ENCODE assay signal across 8 mouse cellular contexts in genomic region chr19:23136202-23136850, GRCm38 (mm10). TPM values are rescaled to one million over a fixed set of nuclear protein-coding genes. Genes with fewer than 3 reads are reported as not detected.
A peak's percentile ranks its signal among the peaks of the same experiment; 100 is the strongest.
DNase-seq lines count a peak whose midpoint lies in the region; TF ChIP-seq lines count a peak whose summit lies in the region.

No protein-coding gene starts in this region.

- TF ChIP-seq POLR2A in kidney, adult 2 months (IDR thresholded peaks at IDR 0.05; ENCODE audit: low read depth, low read length): peak; percentile 33

- H3K4me3 ChIP-seq in E14TG2a.4 (replicated peaks; ENCODE audit: low read length): peak overlapping the region; percentile 82
- peak overlapping the region; percentile 52 for H3K4me3 ChIP-seq in kidney, adult 2 months (ENCODE audit: insufficient read depth, low read depth, low read length)

- peak; percentile 59 to 60 for DNase-seq in adrenal gland, adult 18-20 months (ENCODE audit: low spot score in 2 of 2)
- peak; percentile 59 for DNase-seq in embryo, embryonic 9.5 days (ENCODE audit: extremely low spot score)
- DNase-seq in heart, adult 9 months (ENCODE audit: low spot score in 2 of 2): peak; percentile 86 to 87
- peak; percentile 97 for DNase-seq in kidney, adult 2 months
- DNase-seq in lung, adult 18-20 months: peak; percentile 73 to 75
- DNase-seq in retina, embryonic 14.5 days (ENCODE audit: low spot score): peak; percentile 58
- DNase-seq in Muller cell, postnatal 12 days (ENCODE audit: inconsistent ontology term): no peak

- peaks cover 55% of the 10 kb centered on the region for H3K4me1 ChIP-seq in E14TG2a.4 (replicated peaks; ENCODE audit: low read depth, low read length)
- H3K4me1 ChIP-seq in kidney, adult 2 months (ENCODE audit: control insufficient read depth, insufficient read depth, low read length): peaks cover 35% of the 10 kb centered on the region

- H3K9me3 ChIP-seq in E14TG2a.4 (ENCODE audit: low read length): no peaks in the 10 kb centered on the region

- H3K36me3 ChIP-seq in E14TG2a.4 (ENCODE audit: insufficient read depth, low read length): peaks cover 3% of the 10 kb centered on the region; the same call in 1 of the 2 replicates
- H3K36me3 ChIP-seq in kidney, adult 2 months (ENCODE audit: control insufficient read depth, insufficient read depth, low read length): no peaks in the 10 kb centered on the region

- 3% methylated on average over 27 of the region's 27 CpGs for WGBS in kidney, adult 2 months

- H3K27ac ChIP-seq in kidney, adult 2 months (ENCODE audit: insufficient read depth, low read depth, low read length): peak overlapping the region; percentile 100

- TF ChIP-seq CTCF in E14TG2a.4 (conservative IDR thresholded peaks at IDR 0.05; ENCODE audit: low read length): no peak
- TF ChIP-seq CTCF in kidney, adult 2 months (conservative IDR thresholded peaks at IDR 0.05; ENCODE audit: insufficient read depth, insufficient read length, low read depth, low read length): no peak

- H3K27me3 ChIP-seq in E14TG2a.4 (ENCODE audit: insufficient read depth, low read length): no peaks in the 10 kb centered on the region
- no peaks in the 10 kb centered on the region for H3K27me3 ChIP-seq in kidney, adult 2 months (replicated peaks; ENCODE audit: control insufficient read depth, insufficient read depth, low read length)

RNA-seq across cellular contexts. Expression of gene Klf9, which starts 4.7 kb away (rescaled TPM):
- total RNA-seq in adrenal gland, adult 18-20 months (2021): 10 to 100 TPM; 63.4 to 82.4 TPM
- polyA plus RNA-seq in kidney, adult 2 months (2012; rRNA removed): 59.3 and 62.3 TPM in 2 replicates
